Mouse (Mus musculus): ENCODE data around the gene Dck. TPM values are rescaled to one million over a fixed set of nuclear protein-coding genes. Genes with fewer than 3 reads are reported as not detected.
"Not testable (repeated sequence)": the region's sequence is repeated elsewhere in the genome, so short reads cannot be mapped to it uniquely, and the experiment has no call there.

Dck gene
- total RNA-seq (2015; ENCODE audit: low replicate concordance) = 222 and 280 TPM in 2 replicates
- total RNA-seq (2017; ENCODE audit: low replicate concordance) = 190 and 208 TPM in 2 replicates

DNA sequence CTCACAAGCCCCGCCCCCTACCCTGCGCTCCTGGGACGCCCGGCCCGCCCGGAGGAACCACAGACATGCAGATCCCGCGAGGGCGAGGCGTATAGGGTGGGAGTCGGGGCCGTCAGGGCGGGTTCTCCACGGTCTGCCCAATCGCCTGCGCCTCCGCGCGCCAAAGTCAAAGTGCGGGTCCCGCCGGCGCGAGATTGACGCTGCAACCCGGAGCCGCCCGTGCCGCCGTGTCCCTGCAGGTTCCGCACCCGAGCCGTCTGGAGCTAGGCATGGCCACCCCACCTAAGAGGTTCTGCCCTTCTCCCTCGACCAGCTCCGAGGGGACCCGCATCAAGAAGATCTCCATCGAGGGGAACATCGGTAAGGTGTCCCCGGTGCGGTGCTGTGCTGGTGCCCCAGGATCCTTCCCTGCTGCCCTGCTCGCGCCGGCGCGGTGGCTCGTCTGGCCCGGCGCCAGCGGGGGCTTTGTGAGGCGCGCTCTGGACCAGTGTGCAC, at the start of gene Dck:
Gene Dck, plus strand, starts transcription at position 10 of the 495 bp plus-strand sequence.
- ATAC-seq (replicated peaks; ENCODE audit: low FRiP score, poor library complexity, severe bottlenecking) = peak; percentile 88

DNA sequence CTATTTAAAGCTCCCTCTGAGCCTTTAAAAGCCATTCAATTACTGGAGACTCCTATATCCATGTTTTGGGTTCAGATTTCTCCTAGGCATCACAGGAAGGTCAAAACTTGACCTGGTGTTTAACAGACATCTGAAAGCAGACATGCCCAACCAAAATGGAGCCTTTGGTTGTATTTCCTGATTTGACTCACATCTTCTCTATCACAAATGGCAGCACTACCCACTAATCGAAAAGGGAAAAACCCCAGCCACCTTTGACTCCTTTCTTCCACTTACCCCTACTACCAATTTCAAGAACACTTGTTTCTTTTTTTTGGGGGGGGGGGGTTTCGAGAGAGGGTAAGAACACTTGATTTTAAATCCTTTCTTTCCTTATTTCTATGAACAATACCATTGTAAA, 47.8 kb upstream of the Dck start:
- ATAC-seq (replicated peaks; ENCODE audit: low FRiP score, poor library complexity, severe bottlenecking) = no peak

DNA sequence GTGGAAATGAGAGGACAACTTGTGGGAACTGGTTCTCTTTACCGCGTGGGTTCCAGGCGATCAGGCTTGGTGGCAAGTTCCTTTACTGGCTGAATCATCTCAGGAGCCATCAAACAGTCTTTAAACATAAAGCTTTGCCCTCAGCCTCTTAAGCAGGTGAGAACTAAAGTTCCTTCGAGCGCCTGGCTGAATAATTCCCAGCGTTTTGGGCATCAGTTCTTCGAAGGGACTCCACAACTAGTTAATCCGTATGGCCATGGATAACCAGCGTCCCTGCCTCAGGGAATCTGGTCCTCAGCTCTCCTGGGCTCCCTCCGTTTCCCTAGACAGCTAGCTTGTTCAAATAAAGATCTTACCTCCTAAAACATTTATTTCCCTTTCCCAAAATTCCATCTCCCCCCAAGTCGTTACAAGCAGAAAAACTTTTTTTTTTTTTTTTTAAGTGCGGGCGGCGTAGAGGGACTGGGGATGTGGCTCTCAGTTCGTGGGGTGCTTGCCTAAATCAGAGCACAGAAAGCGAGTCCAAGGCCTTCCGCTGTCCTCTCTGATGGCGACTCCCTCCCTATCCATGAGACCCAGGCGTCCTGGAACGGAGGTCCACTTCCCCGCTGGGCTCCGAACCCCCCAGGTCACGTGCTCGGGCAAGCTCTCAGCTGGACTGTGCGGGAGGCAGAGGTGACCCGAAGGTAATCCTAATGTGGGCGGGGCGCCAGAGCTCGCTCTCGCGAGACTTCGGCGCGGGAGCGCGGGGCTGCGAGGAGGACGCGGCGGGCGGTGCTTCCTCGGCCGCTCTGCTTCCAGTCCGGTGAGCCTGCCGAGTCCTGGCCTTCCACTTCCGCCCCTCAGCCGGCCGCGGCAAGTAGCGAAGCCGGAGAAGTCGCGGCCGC, 44.4 kb upstream of the Dck start, which contains the start of gene Mob1b:
Gene Mob1b, plus strand, starts transcription at position 740 of the 887 bp plus-strand sequence.
- peak; percentile 84 for ATAC-seq (replicated peaks; ENCODE audit: low FRiP score, poor library complexity, severe bottlenecking)

DNA sequence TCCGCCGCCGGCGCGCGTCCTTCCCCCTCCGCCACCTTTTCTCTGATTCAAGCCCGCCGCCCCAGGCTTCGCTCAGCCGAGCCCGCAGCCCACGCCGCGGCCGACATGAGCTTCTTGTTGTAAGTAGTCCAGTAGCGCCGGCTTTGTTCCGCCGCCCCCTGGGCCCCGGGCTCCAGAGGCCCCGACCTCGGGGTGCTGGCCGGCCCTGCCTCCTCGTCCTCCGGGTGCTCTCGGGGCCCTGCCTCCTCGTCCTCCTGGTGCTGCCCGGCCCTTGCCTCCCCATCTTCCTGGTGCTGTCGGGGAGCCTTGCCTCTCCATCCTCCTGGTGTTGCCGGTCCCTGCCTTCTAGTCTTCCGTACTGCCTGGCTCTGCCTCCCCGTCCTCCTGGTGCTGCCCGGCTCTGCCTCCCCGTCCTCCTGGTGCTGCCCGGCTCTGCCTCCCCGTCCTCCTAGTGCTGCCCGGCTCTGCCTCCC, 43.8 kb upstream of the Dck start:
- ATAC-seq (replicated peaks; ENCODE audit: low FRiP score, poor library complexity, severe bottlenecking) = no peak

DNA sequence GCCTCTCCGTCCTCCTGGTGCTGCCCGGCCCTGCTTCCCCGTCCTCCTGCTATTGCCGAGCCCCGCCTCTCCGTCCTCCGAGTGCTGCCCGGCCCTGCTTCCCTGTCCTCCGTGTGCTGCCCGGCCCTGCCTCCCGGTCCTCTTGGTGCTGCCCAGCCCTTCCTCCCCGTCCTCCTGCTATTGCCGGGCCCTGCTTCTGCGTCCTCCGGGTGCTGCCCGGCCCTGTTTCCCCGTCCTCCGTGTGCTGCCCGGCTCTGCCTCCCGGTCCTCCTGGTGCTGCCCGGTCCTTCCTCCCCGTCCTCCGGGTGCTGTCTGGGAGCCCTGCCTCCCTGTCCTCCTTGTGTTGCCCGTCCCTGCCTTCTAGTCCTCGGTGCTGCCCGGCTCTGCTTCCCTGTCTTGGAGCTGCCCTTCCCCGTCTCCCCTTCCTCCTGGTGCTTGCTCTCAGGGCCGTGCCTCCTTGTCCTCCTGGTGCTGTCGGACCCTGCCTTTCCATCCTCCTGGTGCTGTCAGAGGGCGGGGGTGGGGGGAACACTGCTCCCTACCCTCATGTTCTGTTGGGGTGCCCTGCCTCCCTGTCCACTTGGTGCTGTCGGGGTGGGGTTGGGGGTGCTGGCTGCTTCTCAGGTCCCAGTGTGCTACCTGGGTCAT, 43.1 kb upstream of the Dck start:
- peak; percentile 82 for ATAC-seq (replicated peaks; ENCODE audit: low FRiP score, poor library complexity, severe bottlenecking)

DNA sequence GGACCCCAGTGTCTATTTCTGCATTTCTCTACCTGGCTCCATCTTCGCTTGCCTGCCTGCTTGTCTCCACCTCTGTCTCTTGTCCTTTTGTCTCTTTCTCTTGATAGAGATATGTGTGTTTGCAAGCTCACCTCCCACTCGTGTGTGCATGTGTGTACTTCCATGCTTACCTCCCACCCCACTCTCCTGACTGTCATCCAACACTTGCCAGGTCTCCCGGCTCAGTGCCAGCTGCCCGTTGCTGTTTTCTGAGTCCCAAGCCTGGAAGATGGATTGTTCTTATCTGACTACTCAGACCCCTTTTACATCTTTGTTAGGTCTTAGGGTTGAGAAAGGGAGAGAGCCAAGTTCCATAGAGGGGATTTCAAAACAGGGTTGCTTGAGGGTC, 42.6 kb upstream of the Dck start:
- no peak for ATAC-seq (replicated peaks; ENCODE audit: low FRiP score, poor library complexity, severe bottlenecking)

DNA sequence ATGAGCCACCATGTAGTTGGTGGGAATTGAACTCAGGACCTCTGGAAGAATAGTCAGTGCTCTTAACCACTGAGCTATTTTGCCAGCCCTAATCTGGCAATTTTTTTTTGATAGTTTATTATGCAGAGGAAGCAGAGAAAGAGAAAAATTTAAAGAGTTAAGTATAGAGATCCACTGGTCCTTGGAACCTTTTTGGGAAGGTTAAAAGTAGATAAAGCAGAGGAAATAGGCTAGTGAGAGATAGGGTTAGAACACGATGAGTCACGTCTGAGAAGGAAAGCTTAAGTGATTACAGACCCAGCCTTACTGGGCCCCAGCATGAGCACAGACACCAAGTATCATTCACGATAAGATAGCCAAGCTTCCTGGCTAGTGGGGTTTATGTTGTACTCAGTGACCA, 40.8 kb upstream of the Dck start:
- ATAC-seq (replicated peaks; ENCODE audit: low FRiP score, poor library complexity, severe bottlenecking) = peak; percentile 58

DNA sequence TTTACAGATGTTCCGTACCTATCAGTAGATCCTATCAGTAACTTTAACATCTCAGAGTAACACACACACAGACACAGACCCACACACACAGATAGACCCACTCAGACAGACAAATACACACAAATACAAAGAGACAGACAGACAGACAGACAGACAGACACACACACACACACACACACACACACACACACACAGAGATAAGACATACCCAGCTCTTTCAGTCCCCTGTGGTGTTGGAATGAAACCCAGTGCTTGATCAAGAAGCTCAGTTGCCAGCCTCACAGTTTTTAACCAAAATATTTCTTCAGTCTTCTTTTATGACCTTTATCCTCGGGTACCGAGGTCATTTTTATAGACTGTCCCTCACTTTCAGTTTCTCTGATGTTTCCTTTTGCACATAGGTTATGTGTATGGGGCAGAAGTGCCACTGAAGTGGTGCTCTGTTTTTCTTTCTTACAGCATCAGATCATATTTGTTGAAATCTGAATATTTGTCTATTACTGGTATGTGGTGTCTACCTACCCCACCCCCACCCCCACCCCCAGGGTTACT, 37.1 kb upstream of the Dck start:
- ATAC-seq (replicated peaks; ENCODE audit: low FRiP score, poor library complexity, severe bottlenecking) = no peak

DNA sequence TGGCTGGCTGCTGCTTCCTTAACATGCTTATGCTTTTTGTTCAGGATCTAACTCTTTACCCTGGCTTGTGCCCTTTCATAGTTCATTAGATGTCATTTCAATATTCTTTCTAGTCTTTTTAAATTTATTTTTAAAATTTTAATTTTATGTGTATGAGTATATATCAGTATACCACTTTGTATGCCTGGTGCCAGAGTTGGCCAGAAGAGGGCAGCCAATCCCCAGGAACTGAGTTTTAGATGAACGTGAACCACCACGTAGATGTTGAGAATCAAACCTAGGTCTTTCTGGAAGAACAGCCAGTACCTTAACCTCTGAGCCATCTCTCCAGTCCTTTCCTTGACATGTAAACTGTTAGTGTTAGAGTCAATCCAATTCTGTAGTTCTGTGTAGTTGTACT, 30.0 kb upstream of the Dck start:
- ATAC-seq (replicated peaks; ENCODE audit: low FRiP score, poor library complexity, severe bottlenecking) = peak; percentile 80

DNA sequence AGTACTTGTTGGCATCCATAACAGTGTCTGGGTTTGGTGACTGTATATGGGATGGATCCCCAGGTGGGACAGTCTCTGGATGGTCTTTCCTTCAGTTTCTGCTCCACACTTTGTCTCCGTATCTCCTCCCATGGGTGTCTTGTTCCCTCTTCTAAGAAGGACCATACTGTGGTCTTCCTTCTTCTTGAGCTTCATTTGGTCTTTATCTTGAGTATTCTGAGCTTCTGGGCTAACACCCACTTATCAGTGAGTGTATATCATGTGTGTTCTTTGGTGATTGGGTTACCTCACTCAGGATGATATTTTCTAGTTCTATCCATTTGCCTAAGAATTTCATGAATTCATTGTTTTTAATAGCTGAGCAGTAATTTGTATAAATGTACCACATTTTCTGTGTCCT, 23.7 kb upstream of the Dck start:
- not testable (repeated sequence) for ATAC-seq (replicated peaks; ENCODE audit: low FRiP score, poor library complexity, severe bottlenecking)

DNA sequence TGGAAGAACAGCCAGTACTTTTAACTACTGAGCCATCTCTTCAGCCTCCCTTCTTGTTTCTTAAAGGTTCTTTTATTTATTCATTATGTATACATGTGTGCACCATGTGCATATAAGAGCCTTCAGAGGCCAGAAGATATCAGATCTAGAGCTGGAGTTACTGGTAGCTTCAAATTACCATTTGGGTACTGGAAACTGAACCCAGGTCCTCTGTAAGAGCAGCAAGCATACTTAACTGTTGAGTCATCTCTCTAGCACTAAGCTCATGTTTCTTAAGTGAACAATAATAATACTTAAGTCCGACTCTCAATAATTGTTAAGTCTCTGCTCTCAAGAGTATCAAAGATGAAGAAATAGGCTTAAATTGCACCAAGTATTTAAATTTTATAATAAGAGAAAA, 17.0 kb upstream of the Dck start:
- ATAC-seq (replicated peaks; ENCODE audit: low FRiP score, poor library complexity, severe bottlenecking) = no peak

DNA sequence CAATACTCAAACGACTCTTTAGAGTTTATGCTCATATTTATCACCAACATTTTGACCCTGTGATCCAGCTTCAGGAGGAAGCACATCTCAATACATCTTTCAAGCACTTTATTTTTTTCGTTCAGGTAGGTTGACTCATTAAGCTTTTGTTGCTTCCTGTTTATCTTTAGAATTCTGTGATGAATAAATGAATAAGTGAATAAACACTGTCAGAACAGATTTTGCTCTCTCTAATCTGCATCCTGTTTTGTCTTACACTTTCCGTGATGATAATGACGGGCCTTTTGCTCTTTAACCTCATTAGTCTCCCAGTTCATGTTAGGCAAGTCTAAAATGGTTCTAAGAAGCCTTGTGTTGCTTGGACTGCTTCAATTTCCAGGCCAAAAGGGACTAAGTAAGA, 11.6 kb upstream of the Dck start:
- no peak for ATAC-seq (replicated peaks; ENCODE audit: low FRiP score, poor library complexity, severe bottlenecking)

DNA sequence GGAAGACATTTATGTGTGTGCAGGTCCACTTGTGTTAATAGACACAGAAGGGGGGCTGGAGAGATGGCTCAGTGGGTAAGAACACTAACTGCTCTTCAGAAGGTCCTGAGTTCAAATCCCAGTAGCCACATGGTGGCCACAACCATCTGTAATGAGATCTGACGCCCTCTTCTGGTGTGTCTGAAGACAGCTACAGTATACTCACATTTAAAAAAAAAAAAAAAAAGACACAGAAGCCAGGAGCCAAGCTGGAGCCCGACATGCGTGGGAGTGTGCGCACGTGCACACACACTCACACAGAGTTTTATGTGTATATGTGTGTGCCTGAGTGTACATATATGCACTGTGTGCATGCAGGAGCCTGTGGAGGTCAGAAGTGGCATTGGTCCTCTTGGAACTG, 2.2 kb upstream of the Dck start:
- ATAC-seq (replicated peaks; ENCODE audit: low FRiP score, poor library complexity, severe bottlenecking) = no peak

DNA sequence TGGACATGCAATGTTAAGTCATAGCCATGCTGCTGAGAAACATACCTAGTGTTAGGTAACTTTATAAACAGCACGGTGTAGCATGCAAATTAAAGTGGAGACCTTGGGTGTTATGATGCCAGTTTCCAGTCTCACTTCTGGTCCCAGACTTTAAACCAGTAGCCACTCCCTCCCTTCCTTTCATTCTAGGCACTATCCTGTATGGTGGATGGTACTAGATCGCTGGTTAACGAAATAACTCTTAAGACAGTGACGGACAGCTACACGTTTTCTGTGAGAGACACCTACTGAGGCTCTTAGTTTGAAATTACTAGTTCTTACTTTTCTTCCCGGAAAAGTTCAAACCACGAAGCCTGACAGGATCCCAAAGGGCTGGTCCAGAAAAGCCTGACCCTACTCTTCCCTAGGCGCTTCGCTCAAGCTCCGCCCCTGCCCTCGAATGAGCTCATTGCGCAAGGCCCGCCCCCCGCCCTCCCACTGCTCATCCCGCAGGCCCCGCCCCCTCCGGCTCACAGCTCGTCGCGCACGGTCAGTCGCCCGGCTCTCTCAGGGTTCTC, 288 bp upstream of the Dck start:
- peak; percentile 50 for ATAC-seq (replicated peaks; ENCODE audit: low FRiP score, poor library complexity, severe bottlenecking)

DNA sequence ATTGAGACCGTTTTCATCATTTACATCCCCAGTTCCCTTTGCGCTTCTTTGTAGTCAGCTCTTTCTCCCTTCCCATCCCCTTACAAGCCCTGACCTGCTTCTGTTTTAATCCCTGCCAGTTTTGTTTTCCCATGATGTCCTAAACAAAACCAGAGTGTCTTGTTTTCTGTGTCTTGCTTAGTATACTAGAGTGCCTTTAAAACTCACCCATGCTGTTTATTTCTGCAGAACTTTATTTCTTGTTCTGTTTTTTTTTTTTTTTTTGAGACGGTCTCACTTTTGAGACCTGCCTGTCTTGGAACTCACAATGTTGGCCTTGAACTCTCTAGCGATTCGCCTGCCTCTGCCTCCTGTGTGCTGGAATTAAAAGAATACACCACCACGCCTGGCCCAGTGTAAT, 791 bp downstream of the Dck start:
- ATAC-seq (replicated peaks; ENCODE audit: low FRiP score, poor library complexity, severe bottlenecking) = no peak

DNA sequence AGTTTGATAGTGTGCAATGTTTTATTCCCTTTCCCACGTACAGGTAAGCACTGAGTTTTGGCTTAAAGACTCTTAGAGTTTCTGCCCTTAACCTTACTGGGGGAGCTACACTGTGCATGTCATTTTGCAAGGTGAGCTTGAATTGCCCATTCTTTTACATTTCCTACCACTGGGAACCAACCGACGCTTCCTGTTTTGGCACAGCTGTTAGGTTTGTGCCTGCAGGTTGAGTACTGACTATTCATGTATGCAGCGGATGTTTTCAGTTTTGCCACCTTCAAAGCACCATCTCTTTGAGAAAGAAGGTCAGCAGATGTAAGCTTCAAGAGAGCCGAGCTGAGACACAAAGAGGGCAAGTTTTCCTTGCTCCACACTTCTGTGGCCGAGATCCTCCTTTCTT, 1.3 kb downstream of the Dck start:
- no peak for ATAC-seq (replicated peaks; ENCODE audit: low FRiP score, poor library complexity, severe bottlenecking)

DNA sequence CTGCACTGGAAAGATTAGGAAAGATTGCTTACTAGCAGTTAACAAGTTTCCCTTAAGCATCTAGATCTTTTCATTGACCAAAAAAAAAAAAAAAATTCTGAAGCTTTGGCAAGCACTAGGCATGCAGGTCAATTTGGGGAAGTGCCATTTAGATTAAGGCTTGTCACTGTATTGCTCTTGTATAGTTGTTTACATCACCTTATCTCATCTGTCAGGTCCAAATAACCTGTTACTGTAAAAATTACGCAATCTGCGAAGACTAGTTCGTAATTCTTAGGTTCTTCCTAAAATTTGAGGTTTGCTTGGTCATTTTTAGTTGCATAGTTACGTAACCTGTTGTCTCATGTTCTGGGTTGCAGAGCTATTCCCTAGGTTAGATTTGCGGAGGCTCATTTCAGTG, 2.1 kb downstream of the Dck start:
- 0 out of 2 replicates have a peak, but pooled peaks have one; percentile 18 for ATAC-seq (replicated peaks; ENCODE audit: low FRiP score, poor library complexity, severe bottlenecking)

DNA sequence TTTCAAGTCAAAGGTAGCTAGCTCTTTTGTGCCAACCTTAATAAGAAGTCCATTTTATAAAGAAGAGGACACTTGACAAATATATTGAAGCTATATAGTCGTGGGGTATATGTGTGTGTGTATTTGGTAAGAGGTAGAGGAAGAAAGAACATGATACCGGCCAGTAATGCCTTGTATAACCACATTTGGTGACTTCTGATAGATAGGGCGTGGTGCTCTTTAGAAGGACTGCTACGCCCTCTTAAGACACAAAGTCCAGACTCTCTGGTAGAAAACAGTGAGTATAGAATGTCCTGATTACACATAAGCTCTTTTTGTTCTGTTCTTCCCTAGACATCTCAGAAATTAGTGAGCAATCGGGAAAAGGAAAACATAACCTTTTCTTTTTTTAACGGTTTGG, 3.4 kb downstream of the Dck start:
- peak; percentile 60 for ATAC-seq (replicated peaks; ENCODE audit: low FRiP score, poor library complexity, severe bottlenecking)

DNA sequence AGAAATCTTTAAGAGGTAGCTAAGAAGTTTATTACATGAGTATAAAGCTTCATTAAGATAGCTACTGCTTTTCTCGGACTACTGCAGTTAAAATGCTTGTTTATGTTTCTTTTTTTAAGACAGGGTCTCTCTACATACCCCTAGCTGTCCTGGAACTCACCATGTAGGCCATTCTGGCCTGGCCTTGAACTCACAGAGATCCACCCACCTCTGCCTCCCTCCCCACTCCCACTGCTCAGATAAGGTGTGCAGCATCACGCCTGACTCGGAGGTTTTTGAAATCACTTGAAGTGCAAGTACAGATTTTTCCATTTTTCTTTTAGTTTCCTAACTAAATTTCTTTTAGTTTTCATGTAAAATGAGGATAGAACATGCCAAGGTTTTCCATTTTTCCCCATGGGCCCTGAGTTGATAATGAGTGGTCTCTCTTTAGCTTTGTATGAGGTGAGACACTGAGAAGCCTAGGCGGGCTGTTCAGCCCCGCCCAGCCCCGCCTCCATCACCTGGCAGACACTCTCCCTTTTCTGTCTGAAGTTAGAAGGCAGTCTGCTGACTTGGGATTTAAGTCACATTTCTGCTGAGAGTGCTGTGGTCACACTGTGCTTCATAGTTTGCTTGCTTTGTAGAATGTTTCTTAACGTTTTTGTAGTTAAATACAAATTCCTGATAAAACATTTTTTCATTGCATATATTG, 17.4 kb downstream of the Dck start:
- no peak for ATAC-seq (replicated peaks; ENCODE audit: low FRiP score, poor library complexity, severe bottlenecking)

DNA sequence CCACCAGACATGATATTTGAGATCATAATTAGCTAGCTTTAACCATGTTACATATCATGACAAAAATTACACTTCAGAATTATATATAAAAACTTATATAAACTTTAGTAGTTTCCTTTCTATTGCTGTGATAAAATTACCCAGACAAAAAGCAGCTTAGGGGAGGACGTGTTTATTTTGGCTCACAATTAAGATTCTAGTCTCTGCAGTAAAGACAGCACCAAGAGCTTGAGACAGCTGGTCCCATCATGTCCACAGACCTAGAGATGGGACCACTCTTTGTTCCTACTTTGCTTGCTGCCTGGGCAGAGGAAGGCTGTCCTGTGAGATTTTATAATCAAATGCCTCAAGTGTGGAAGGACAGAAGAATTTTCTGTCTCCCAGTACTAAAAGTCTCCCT, 20.3 kb downstream of the Dck start:
- ATAC-seq (replicated peaks; ENCODE audit: low FRiP score, poor library complexity, severe bottlenecking) = no peak
